Mouse (Mus musculus) gonadal fat pad, adult 2 months (tissue): ENCODE data around the gene Fdxr. TPM values are rescaled to one million over a fixed set of nuclear protein-coding genes. Genes with fewer than 3 reads are reported as not detected.

Source experiments
- DNase-seq: peaks from one replicate; pipeline ENCODE4 v3.0.0-alpha.2; 2012; ENCODE audit warnings: low read depth
- polyA plus RNA-seq: library from polyadenylated mRNA; depleted of rRNA; stranded (reverse); fragments of >200 nt; gene quantifications from 2 replicates; pipeline ENCODE4 v1.2.3, GENCODE M21; 2012

The Fdxr gene
- polyA plus RNA-seq, 1 experiment: 9.5 TPM

DNA sequence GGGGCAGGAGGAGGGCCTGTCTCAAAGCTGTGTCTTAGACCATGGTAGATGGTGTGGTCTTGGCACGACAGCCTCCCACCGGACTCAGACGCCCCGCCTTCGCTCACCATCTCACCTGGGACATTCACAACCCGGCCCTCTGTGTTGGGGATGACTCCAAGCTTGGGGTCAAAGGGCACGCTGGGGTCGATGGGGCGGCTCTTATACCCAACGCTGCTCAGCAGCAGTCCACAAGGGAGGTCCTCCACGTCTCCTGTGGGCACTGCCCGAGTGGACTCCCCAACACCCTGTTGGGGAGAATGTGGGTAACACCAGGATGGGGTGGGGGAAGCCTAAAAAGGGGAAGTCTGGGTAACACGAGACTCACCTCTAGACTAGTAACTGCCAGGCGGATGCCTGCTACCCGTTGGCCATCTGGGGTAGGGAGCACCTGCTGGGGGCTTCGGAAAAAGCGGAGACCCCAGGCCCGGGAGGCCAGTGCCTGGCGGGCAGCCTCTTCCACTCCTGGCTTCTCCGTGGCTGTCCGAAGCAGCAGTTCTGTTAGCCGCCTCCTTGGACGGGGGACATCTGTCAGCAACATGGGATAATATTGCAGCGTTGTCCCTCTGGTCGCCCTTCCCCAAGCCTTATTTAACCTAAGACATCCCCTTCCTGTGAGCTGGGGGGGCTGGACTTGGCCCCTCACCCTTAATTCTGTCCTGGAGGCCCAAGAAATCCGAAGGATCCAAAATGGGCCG lies 7.4 kb downstream of the Fdxr start:
- DNase-seq: no peak

DNA sequence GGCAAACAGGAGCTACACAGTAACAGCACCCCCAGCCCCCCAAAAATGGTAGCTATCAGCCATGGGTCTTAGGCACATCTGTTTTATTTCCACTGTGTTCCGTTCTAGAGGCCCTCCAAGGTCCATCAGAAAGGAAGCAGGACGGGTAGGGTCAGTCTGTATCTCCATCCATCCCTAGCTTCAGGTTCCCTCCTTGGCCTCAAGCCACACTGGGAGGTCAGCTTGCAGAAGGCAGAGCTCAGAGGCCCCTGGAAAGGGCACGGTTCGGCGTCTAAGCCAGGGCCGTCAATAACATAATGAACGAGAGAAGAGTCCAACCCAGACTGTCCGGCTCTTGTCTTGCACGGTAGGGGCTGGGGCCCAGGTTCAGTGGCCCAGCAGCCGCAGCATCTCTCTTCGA lies 8.9 kb downstream of the Fdxr start:
- no peak for DNase-seq

DNA sequence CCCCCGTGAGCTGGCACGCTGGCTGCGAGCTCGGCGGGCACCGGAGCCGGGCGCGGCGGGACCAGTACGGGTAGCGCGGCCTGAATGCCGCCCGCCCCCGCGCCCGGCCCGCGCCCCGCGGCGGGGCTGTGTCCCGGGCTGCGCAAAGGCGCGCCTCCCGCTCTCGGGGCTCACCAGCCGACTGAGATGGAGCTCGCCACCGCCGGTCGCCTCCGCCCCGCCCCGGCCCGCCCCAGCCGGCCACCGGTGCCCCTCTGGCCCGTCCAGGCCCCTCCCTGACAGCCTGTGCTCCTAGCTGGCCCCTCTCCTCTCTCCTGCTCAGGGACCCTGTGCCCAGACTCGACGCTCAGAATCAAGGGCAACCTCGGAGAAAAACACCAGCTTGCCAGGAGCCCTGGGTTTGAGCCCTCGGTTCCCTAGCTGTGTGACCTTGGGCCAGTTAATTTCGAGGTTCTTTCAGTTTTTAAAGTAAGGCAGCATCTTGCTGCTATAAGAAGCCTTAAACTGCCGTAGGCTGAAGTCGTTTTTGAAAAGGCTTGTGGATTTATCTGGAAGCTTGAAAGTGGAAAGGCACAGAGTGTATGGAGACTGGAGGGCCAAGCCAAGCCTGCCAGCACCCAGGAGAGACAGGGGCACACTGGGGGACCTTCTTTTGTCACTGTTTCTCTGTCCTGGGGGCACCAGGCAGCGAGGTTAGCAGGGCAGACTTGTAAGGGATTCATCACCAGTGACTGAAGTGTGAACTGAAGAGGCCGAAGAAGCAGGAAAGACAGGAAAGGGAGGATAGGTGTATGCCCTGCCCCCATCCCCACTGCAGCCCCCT lies 9.6 kb downstream of the Fdxr start, which contains the start of gene Grin2c:
TSS of gene Grin2c (minus strand) at position 183 of the 823 bp plus-strand sequence.
- DNase-seq: no peak

DNA sequence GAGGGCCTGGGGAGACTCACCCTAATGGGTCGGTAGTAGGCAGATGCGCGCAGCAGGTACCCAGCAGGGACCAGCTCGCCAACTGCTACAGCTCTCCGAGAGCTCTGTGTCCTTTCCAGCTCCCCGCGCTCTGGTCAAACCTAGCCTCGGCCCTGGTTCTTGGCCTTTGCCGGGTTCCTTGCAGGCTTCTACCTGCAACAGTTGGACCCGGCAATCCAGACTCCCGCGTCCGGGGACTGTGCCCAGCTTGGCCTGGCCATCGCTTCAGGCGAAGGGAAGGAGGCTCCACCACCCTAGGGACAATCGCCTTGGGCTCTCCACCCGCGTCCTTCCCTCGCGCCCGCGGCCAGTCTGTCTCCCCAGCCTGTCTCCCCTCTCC lies 10.5 kb downstream of the Fdxr start:
- DNase-seq: no peak

DNA sequence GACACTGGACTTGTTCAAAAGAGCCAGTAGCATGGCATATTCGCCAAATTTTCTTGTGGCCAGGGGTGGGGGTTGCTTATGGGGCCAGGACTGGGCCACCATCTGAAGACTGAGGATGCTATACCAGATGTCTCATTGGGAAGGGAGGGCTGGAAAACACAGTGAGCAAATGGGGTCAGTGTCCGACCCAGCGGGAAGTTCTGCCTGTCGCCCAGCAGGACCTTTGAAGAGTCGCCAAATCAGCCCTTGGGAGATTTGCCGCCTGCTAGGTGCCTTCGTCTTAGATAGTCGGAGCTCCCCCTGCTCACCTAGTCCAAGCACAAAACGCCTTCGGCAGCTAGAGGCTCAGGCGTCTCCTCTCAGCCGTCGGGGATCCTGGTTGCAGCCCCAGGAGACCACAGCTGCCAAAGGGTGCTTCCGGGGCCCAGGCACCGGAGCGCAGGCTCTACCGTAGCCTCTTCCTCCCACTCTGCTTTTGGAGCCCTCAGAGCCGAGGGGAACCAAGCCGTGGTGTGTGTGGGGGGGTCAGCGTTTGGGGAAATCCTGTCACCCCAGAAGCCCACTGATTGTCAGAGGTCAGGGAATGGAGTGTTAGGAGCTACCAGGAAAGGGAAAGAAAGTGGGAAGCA lies 11.0 kb downstream of the Fdxr start:
- DNase-seq: no peak

DNA sequence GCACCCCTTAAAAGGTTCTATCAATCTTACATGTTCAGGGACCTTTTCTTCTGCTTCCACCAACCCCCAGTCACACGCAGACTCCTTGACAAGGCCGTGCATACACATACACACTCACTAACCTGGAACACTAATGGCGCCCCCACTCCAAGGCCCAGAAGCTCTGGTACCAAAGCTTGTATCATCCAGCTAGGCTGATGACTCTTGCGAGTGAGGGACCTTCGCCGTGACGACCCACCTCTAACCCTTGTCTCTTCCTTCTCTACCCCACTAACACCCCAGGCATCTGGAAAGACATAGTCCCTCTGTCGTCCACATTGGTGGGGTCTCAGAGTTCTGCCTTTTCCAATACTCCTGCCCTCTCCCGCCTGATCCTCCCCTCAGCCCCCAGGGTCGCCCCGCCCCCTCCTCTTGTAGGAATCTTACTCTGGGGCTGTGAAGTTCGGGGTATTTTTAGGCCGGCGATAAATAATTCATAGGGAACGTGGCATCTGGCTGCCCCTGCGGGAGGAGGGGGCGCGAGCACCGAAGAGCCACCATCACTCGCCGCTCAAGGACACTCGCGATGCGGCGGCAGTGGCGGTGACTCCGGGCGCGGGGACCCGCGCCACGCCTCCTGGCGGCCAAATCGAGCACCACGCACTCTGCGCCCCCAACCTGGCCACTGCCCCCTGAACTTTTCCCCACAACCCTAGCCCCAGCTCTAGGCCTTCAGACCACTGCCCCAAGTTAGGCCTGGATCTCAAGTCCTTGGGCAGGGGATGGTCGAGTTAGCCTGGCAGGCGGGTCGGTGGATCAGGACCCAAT lies 11.8 kb downstream of the Fdxr start:
- DNase-seq: no peak

DNA sequence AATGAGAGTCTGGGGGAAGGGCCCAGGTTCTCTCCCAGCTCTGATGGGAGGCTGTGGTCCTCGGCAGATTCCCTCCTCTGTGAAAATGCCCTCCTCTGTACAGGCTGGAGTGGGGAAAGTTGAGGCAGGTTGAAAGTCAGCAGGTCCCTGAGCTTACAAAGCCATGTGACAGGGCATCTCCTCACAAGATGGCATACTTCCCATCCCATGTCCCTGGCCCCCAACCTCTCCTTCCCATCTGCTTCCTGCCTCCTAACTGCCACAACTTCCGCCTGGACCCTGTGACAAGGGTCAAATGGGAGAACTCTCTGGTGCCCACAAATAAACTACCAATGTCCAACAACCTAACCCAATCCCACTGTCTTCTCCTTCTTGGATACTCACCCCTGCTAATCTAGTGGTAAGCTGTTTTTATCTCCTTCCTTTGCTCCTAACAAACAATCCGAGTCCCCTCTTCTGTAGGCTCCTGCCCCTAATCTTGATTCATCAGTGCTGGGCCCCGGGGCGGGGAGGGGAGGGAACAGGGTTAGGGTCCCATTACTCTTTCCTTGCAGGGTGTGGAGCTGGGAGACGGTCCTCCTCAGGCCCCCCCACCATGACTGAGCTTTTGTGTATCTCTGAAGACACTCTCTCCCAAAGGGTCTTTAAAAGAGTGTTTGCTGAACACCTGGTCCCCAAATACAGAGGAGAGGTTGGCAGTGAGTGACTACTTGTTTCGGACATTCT lies 12.6 kb downstream of the Fdxr start:
- no peak for DNase-seq

GRCm38 (mm10) chr11:115262954-115263353 lies 13.9 kb downstream of the Fdxr start:
- no peak for DNase-seq

DNA sequence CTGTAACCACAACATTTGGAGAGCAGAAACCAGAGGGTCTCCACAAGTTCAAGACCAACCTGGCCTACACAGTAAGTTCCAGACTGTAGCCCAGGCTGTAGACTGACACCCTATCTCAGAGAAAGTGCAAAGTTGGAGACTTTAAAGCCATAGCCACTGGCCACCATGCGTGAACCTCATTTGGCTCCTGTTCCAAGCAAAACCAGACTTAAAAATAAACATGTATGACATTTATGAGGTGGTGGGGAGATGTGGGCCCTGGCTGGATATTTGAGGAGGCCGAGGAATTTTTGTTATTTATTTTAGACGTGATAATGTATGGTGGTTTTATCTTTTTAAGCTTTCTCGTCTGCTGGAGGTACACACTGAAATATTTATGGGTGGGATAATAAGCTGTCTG lies 17.7 kb downstream of the Fdxr start:
- DNase-seq: no peak

GRCm38 (mm10) chr11:115257775-115258510 lies 18.9 kb downstream of the Fdxr start:
- no peak for DNase-seq

DNA sequence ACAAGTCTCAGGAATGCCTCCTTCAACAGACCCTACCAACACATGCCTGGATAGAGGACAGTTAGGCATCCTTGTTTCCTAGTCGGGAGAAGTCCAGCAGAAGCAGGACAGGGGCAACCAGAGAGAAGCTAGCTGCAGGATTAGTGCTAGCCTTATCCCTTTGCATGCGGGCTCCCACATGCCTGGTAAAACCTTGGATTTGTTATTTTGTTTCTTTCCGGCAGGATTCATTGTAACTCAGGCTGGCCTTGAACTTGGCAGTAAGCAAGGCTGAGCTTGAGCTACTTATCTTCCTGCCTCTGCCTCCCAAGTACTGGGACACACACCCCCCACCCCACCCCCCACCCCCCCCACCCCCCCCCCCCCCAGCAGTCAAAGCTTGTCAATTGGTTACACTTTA lies 25.6 kb downstream of the Fdxr start:
- DNase-seq: no peak

- DNase-seq: no peak
Measured at GRCm38 (mm10) chr11:115250405-115251090, 26.3 kb downstream of the Fdxr start.

- DNase-seq: no peak
Measured at GRCm38 (mm10) chr11:115249721-115250404, 27.0 kb downstream of the Fdxr start.

DNA sequence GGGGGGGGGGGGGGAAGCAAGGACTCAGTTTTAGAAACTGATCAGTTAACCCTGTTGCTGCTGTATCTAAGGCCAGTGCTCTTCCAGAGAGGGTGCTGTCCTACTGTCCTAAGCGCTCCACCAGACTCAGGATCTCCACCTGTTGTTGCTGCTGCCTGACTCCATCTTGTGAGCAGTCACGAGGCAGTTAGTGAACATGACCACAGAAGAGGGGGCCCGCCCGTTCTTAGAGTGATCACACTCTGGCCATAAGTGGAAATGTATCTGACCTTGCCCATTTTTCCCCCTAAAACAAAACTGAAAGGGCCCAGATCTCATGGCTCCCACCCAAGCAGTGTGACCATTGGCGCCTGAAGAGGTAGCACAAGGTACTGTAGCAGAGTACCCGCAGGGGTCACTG lies 28.9 kb downstream of the Fdxr start:
- no peak for DNase-seq

DNA sequence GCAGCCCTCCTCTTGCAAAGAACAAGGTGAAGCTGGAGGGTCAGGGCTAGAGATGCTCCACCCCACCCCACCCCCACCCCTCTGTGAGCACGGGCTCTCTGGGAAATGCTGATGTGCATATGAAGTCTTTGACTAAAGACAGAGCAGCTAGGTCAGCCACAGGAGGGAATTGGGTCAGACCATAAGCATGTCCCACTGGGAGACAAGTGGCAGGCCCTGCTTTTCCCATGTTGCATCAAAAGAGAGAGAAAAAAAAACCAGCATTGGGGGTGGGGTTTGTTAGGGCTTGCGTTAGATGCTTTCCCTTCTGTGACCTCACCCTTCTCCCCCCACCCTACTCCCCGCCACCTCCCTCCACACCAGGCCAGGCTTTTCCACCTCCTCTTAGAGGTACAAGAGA lies 29.6 kb downstream of the Fdxr start:
- DNase-seq: no peak

DNA sequence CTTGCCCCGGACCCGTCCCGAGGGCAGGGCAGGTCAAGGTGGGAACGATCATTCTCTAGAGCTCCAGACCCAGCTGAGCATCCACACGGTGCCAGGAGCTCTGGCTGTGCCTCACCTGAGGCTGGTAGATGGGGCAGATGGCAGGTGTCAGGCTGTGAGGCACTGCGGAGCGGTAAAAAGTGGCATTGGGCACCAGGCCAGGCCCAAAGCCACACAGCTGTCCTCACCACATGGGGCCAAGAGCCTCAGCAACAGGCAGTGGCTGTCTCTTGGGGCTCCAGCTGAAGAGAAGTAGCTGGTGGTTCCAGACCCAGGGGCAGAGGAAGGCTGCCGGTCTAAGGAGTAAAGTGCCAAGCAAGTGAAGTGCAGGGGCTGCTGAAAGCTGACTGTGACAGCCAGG lies 30.5 kb downstream of the Fdxr start:
- no peak for DNase-seq

DNA sequence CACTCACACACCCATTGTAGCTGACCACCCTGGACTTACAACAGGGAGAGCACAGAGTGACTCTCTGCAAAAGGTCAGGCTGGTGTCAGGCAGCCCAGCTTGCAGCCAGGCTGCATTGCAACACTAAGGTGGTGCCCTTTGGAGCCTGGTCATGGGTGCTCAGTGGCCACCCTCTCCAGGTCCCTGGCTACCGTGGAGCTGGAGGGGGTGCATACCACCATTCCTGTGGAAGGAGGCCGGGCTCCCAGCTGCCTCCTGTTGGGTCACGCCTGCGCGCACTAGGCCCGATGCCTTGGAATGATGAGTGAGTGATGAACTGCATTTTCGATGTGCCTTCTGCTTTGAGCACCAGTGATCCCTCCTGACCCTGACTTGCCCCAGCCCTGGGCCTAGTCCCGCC lies 32.0 kb downstream of the Fdxr start:
- no peak for DNase-seq

DNA sequence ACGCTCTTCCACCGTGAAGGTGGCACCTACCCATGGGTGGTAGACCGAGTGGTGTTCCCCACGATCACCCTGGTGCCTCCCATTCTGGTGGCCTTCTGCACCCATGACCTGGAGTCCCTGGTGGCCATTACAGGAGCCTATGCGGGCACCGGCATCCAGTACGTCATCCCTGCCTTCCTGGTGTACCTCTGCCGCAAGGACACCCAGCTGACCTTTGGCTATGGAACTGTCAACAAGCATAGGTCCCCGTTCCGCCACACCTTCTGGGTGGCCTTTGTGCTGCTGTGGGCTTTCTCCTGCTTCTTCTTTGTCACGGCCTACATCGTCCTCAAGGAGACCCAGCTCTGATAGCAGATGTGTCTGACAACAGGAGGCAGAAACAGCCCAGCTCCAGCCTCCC lies 33.1 kb downstream of the Fdxr start:
- DNase-seq: no peak

- DNase-seq: no peak
Measured at GRCm38 (mm10) chr11:115242746-115243145, 34.1 kb downstream of the Fdxr start.
